Mouse (Mus musculus) effector memory CD4-positive, alpha-beta T cell, adult 5 months (primary cell): ENCODE measurements around the gene Vmn1r49. TPM values are rescaled to one million over a fixed set of nuclear protein-coding genes. Genes with fewer than 3 reads are reported as not detected.

Experiments used
- polyA plus RNA-seq: library from polyadenylated mRNA; unstranded; fragments of 100-300 nt; shearing (Covaris generic); gene quantifications from one replicate; pipeline ENCODE4 v1.2.1, GENCODE M21; 2017

Vmn1r49 gene
- not detected for polyA plus RNA-seq

DNA sequence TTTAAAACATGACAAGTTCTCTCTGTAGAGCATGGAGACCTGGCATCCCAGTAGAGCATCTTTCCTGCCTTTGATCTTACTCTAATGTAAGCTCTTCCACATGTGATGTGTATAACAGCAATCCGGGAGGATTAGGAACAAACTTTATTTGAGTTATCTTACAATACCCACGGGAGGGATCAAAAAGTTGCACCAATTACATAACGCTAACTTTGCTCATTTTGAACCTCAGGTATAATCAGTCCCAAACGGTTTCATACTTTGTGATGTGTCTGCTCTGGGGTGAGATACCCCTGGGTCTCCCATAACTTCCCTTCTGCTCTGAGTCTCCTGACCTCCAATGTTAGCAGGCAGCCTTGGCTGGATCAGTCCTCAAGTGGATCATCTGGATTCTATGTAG is at the start of gene Vmn1r49:
Vmn1r49 (minus strand) TSS at position 101 of the 400 bp plus-strand sequence.

DNA sequence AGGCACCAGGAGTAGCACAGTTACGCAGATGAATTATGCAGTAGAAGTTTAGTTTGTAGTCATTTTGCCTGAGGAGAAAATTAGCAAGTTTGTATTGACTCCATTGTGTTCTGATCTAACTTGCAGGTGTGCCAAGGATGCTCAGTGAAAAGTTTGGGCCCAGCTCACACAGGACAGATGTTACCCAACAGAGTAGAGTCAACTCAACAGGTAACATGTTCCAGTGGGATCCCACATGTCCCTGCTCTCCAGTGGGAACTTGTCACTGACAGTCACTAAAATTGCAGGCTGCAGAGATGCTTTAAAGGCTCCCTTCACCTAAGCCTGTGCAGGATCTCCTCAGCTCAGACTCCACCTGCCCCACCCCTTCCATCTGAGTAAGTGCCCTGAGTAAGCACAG is 44.0 kb upstream of the Vmn1r49 start, which contains the start of gene Vmn1r51:
Vmn1r51 (plus strand) TSS at position 301 of the 400 bp plus-strand sequence.

DNA sequence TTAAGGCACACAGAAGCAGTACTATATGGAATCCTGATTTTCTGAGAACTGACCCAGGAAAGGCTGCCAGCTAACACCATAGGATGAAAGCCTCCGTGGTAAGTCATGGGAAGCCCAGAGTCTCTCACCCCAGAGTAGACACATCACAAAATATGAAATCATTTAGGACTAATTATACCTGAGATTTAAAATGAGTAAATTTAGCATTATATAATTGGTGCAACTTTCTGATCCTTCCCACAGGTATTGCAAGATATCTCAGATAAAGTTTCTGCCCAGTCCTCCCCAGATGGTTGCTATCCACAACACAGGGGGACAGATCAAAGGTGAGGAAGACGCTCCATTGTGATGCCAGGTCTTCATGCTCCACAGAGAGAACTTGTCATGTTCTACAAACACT is 22.8 kb upstream of the Vmn1r49 start, which contains the start of gene Vmn1r50:
Vmn1r50 (plus strand) TSS at position 301 of the 400 bp plus-strand sequence.

DNA sequence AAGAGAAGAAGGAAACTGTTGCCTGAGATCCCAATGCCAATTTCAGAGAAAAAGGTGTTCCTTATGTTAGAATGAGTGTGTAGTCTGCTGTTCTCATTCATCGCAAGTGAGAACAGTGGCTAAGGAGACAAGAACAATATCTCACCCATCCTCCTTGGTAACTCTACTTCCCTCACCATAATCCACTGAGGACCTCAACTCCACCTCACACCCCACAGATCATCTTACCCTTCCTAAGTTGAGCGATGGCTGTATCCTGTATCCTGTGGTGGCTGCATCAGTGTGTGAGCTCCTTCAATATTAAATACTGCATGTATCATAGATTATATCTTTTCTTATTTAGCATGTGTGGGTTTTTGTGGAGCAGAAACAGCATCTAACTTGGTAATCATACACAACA is 41.6 kb downstream of the Vmn1r49 start, which contains the start of gene Vmn1r48:
Vmn1r48 (minus strand) TSS at position 101 of the 400 bp plus-strand sequence.

Other genes with a start within 250 kb of the Vmn1r49 start
- gene Vmn1r42, start 202.1 kb downstream of the Vmn1r49 start, polyA plus RNA-seq = not detected
- 0.05 TPM for gene Vmn1r43, start 202.1 kb downstream of the Vmn1r49 start, polyA plus RNA-seq
- gene Vmn1r44, start 194.8 kb downstream of the Vmn1r49 start, polyA plus RNA-seq = not detected
- gene Vmn1r45, start 137.9 kb downstream of the Vmn1r49 start, polyA plus RNA-seq = not detected
- 0.02 TPM for gene Vmn1r46, start 109.2 kb downstream of the Vmn1r49 start, polyA plus RNA-seq
- gene Vmn1r47, start 62.4 kb downstream of the Vmn1r49 start, polyA plus RNA-seq = not detected
- not detected for gene Vmn1r48, start 41.7 kb downstream of the Vmn1r49 start, polyA plus RNA-seq
- gene Vmn1r50, start 22.9 kb upstream of the Vmn1r49 start, polyA plus RNA-seq = not detected
- not detected for gene Vmn1r51, start 44.1 kb upstream of the Vmn1r49 start, polyA plus RNA-seq
- not detected for gene Vmn1r52, start 96.3 kb upstream of the Vmn1r49 start, polyA plus RNA-seq
- gene V1ra8, start 124.3 kb upstream of the Vmn1r49 start, polyA plus RNA-seq = not detected
- gene Vmn1r53, start 145.9 kb upstream of the Vmn1r49 start, polyA plus RNA-seq = not detected
- not detected for gene Vmn1r54, start 167.8 kb upstream of the Vmn1r49 start, polyA plus RNA-seq
- not detected for gene BC048671, start 222.7 kb upstream of the Vmn1r49 start, polyA plus RNA-seq
- gene Chst13, start 246.7 kb upstream of the Vmn1r49 start, polyA plus RNA-seq = not detected